ENCODE assay signal across 17 mouse cellular contexts in genomic region chr4:133262375-133262765, GRCm38 (mm10). TPM values are rescaled to one million over a fixed set of nuclear protein-coding genes. Genes with fewer than 3 reads are reported as not detected.
DNase-seq lines count a peak whose midpoint lies in the region; ATAC-seq and TF ChIP-seq lines count a peak whose summit lies in the region.
"Had no signal": no experiment of that assay in that cellular context is flagged by ENCODE, and none has a peak within 500 bp of the region (broad histone marks: within the 10 kb centered on the region; RNA-seq: fewer than 3 reads in every experiment).

No protein-coding gene starts in this region.

- no peak for TF ChIP-seq CTCF in liver, postnatal 0 days (IDR thresholded peaks at IDR 0.05; ENCODE audit: low read depth)

- H3K4me1 ChIP-seq in heart, embryonic 16.5 days (ENCODE audit: control insufficient read depth, insufficient read depth, low read length): no peaks in the 10 kb centered on the region
- H3K4me1 ChIP-seq in embryonic facial prominence, embryonic 10.5 days: peaks cover 23% of the 10 kb centered on the region
- H3K4me1 ChIP-seq in liver, postnatal 0 days (ENCODE audit: insufficient read depth): 0 out of 2 replicates have a peak, but pooled peaks cover 3% of the 10 kb centered on the region
- no peaks in the 10 kb centered on the region for H3K4me1 ChIP-seq in forebrain, embryonic 16.5 days (replicated peaks; ENCODE audit: control insufficient read depth, insufficient read depth, low read length)
- H3K4me1 ChIP-seq: lung, embryonic 15.5 days; midbrain, embryonic 13.5 days; neural tube, embryonic 15.5 days had no signal

- no peak for DNase-seq in heart, adult 11 months
- peak; percentile 82 for DNase-seq in 416B (ENCODE audit: low read depth)
- no peak for DNase-seq in embryonic facial prominence, embryonic 10.5 days (ENCODE audit: low spot score)
- no peak for DNase-seq in liver, postnatal 0 days
- no peak for DNase-seq in layer of hippocampus, adult 18-20 months (ENCODE audit: low spot score in 2 of 2)
- no peak for DNase-seq in thymus, postnatal 0 days (ENCODE audit: low spot score)
- DNase-seq: adrenal gland, postnatal 10 days; gastrocnemius, postnatal 10 days; heart, postnatal 14 days; right cerebral cortex, postnatal 25 days had no signal

- peaks cover 2% of the 10 kb centered on the region; the same call in 1 of the 2 replicates for H3K27me3 ChIP-seq in heart, embryonic 16.5 days (ENCODE audit: control insufficient read depth, insufficient read depth, low read length)
- peaks cover 20% of the 10 kb centered on the region for H3K27me3 ChIP-seq in embryonic facial prominence, embryonic 10.5 days (replicated peaks; ENCODE audit: low read depth, poor library complexity, severe bottlenecking)
- H3K27me3 ChIP-seq in liver, postnatal 0 days (ENCODE audit: insufficient read depth, low read length): no peaks in the 10 kb centered on the region
- H3K27me3 ChIP-seq in forebrain, embryonic 16.5 days (replicated peaks; ENCODE audit: control insufficient read depth, insufficient read depth, low read length): no peaks in the 10 kb centered on the region

- ATAC-seq in heart, embryonic 16.5 days (replicated peaks; ENCODE audit: extremely low read depth, insufficient read depth, low FRiP score): no peak
- ATAC-seq in liver, postnatal 0 days: no peak
- ATAC-seq in forebrain, embryonic 16.5 days: no peak
- ATAC-seq: midbrain, embryonic 13.5 days had no signal

- H3K4me3 ChIP-seq in heart, embryonic 16.5 days (ENCODE audit: low read length): peak overlapping the region; percentile 27; the same call in 1 of the 2 replicates
- no peak overlapping the region for H3K4me3 ChIP-seq in embryonic facial prominence, embryonic 10.5 days
- peak overlapping the region; percentile 9 for H3K4me3 ChIP-seq in liver, postnatal 0 days (ENCODE audit: low read depth, low read length)
- no peak overlapping the region for H3K4me3 ChIP-seq in forebrain, embryonic 16.5 days (replicated peaks; ENCODE audit: low read length)
- H3K4me3 ChIP-seq: layer of hippocampus, adult 2 months; lung, embryonic 15.5 days; midbrain, embryonic 13.5 days; neural tube, embryonic 15.5 days had no signal

- peaks cover 19% of the 10 kb centered on the region for H3K36me3 ChIP-seq in heart, embryonic 16.5 days (ENCODE audit: control insufficient read depth, insufficient read depth)
- H3K36me3 ChIP-seq in embryonic facial prominence, embryonic 10.5 days (replicated peaks): peaks cover 47% of the 10 kb centered on the region
- H3K36me3 ChIP-seq in liver, postnatal 0 days (replicated peaks; ENCODE audit: insufficient read depth, low read length): peaks cover 29% of the 10 kb centered on the region
- peaks cover 30% of the 10 kb centered on the region for H3K36me3 ChIP-seq in forebrain, embryonic 16.5 days (ENCODE audit: control insufficient read depth, insufficient read depth)

- H3K9ac ChIP-seq in heart, embryonic 16.5 days (ENCODE audit: low read length): no peak overlapping the region
- peak overlapping the region; percentile 30; the same call in 1 of the 2 replicates for H3K9ac ChIP-seq in liver, postnatal 0 days (replicated peaks)
- H3K9ac ChIP-seq in forebrain, embryonic 16.5 days (replicated peaks; ENCODE audit: low read depth, low read length): no peak overlapping the region
- H3K9ac ChIP-seq: lung, embryonic 15.5 days; midbrain, embryonic 13.5 days; neural tube, embryonic 15.5 days had no signal

- 60% methylated on average over 7 of the region's 7 CpGs for WGBS in heart, embryonic 16.5 days
- whole genome bisulfite sequencing in embryonic facial prominence, embryonic 10.5 days: 66% methylated on average over 7 of the region's 7 CpGs
- 42% methylated on average over 7 of the region's 7 CpGs for WGBS in liver, postnatal 0 days (ENCODE audit: insufficient replicate concordance)
- WGBS in forebrain, embryonic 16.5 days: 72% methylated on average over 7 of the region's 7 CpGs

- no peak for TF ChIP-seq EP300 in liver, postnatal 0 days (IDR thresholded peaks at IDR 0.05; ENCODE audit: low read depth)

- peak overlapping the region; percentile 25 for H3K4me2 ChIP-seq in heart, embryonic 16.5 days (ENCODE audit: low read depth, low read length)
- peak overlapping the region; percentile 55 for H3K4me2 ChIP-seq in liver, postnatal 0 days (ENCODE audit: low read depth, low read length)
- no peak overlapping the region for H3K4me2 ChIP-seq in forebrain, embryonic 16.5 days (ENCODE audit: low read length)
- H3K4me2 ChIP-seq: lung, embryonic 15.5 days; midbrain, embryonic 13.5 days; neural tube, embryonic 15.5 days had no signal

- no peak overlapping the region for H3K27ac ChIP-seq in heart, embryonic 16.5 days (ENCODE audit: low read length)
- H3K27ac ChIP-seq in embryonic facial prominence, embryonic 10.5 days (replicated peaks): peak overlapping the region; percentile 66
- H3K27ac ChIP-seq in liver, postnatal 0 days (ENCODE audit: low read depth): no peak overlapping the region
- no peak overlapping the region for H3K27ac ChIP-seq in forebrain, embryonic 16.5 days (ENCODE audit: low read length)
- H3K27ac ChIP-seq: layer of hippocampus, adult 2 months; lung, embryonic 15.5 days; midbrain, embryonic 13.5 days; neural tube, embryonic 15.5 days had no signal

- H3K9me3 ChIP-seq in heart, embryonic 16.5 days (replicated peaks; ENCODE audit: control insufficient read depth, low read length): no peaks in the 10 kb centered on the region
- peaks cover 6% of the 10 kb centered on the region; the same call in 1 of the 2 replicates for H3K9me3 ChIP-seq in embryonic facial prominence, embryonic 10.5 days
- no peaks in the 10 kb centered on the region for H3K9me3 ChIP-seq in liver, postnatal 0 days (ENCODE audit: low read length)
- H3K9me3 ChIP-seq in forebrain, embryonic 16.5 days (ENCODE audit: control insufficient read depth, low read length): no peaks in the 10 kb centered on the region
- H3K9me3 ChIP-seq: lung, embryonic 15.5 days; neural tube, embryonic 15.5 days had no signal

RNA-seq across cellular contexts. Expression of gene Sytl1, which starts 0.5 kb away (rescaled TPM):
- 3.4 and 7.6 TPM in 2 replicates for polyA plus RNA-seq in heart, embryonic 16.5 days (2015; fragmentation: Nextera tagmentation; extraction: Ambion mirVana)
- polyA plus RNA-seq in embryonic facial prominence, embryonic 10.5 days (2016; fragmentation: Nextera tagmentation; extraction: Ambion mirVana): 1.3 and 1.6 TPM in 2 replicates
- polyA plus RNA-seq in liver, postnatal 0 days (2015; fragmentation: Nextera tagmentation; extraction: Ambion mirVana): 1.0 and 1.3 TPM in 2 replicates
- 0.47 and 0.52 TPM in 2 replicates for polyA plus RNA-seq in forebrain, embryonic 16.5 days (2015; fragmentation: Nextera tagmentation; extraction: Ambion mirVana)
- 1 to 10 TPM in 1 of 2 experiments, under 1 TPM in 1; 0.68 to 1.6 TPM for total RNA-seq in layer of hippocampus, adult 18-20 months (2021)
- 34.2 and 34.8 TPM in 2 replicates for polyA plus RNA-seq in thymus, postnatal 0 days (2015; fragmentation: Nextera tagmentation; extraction: Ambion mirVana)

RNA-seq across cellular contexts. Expression of gene Tmem222, which starts 15.2 kb away (rescaled TPM):
- polyA plus RNA-seq in heart, embryonic 16.5 days (2015; fragmentation: Nextera tagmentation; extraction: Ambion mirVana): 55.5 and 59.2 TPM in 2 replicates
- 81.4 and 86.7 TPM in 2 replicates for polyA plus RNA-seq in embryonic facial prominence, embryonic 10.5 days (2016; fragmentation: Nextera tagmentation; extraction: Ambion mirVana)
- 29.6 and 30.8 TPM in 2 replicates for polyA plus RNA-seq in liver, postnatal 0 days (2015; fragmentation: Nextera tagmentation; extraction: Ambion mirVana)
- 112 and 124 TPM in 2 replicates for polyA plus RNA-seq in forebrain, embryonic 16.5 days (2015; fragmentation: Nextera tagmentation; extraction: Ambion mirVana)
- total RNA-seq in layer of hippocampus, adult 18-20 months (2021): 10 to 100 TPM; 92.1 to 96.1 TPM
- 93.2 and 94.0 TPM in 2 replicates for polyA plus RNA-seq in thymus, postnatal 0 days (2015; fragmentation: Nextera tagmentation; extraction: Ambion mirVana)

RNA-seq across cellular contexts. Expression of gene Map3k6, which starts 21.8 kb away (rescaled TPM):
- polyA plus RNA-seq in heart, embryonic 16.5 days (2015; fragmentation: Nextera tagmentation; extraction: Ambion mirVana): 3.4 and 3.6 TPM in 2 replicates
- 1.7 and 1.8 TPM in 2 replicates for polyA plus RNA-seq in embryonic facial prominence, embryonic 10.5 days (2016; fragmentation: Nextera tagmentation; extraction: Ambion mirVana)
- polyA plus RNA-seq in liver, postnatal 0 days (2015; fragmentation: Nextera tagmentation; extraction: Ambion mirVana): 1.2 and 1.3 TPM in 2 replicates
- 2.1 and 2.3 TPM in 2 replicates for polyA plus RNA-seq in forebrain, embryonic 16.5 days (2015; fragmentation: Nextera tagmentation; extraction: Ambion mirVana)
- 1 to 10 TPM; 5.6 to 6.9 TPM for total RNA-seq in layer of hippocampus, adult 18-20 months (2021)
- 2.2 and 2.6 TPM in 2 replicates for polyA plus RNA-seq in thymus, postnatal 0 days (2015; fragmentation: Nextera tagmentation; extraction: Ambion mirVana)

RNA-seq across cellular contexts. Expression of gene Gpr3, which starts 50.0 kb away (rescaled TPM):
- 0.14 and 0.29 TPM in 2 replicates for polyA plus RNA-seq in heart, embryonic 16.5 days (2015; fragmentation: Nextera tagmentation; extraction: Ambion mirVana)
- 0.11 and 0.57 TPM in 2 replicates for polyA plus RNA-seq in embryonic facial prominence, embryonic 10.5 days (2016; fragmentation: Nextera tagmentation; extraction: Ambion mirVana)
- polyA plus RNA-seq in liver, postnatal 0 days (2015; fragmentation: Nextera tagmentation; extraction: Ambion mirVana): not detected in 2 replicates
- polyA plus RNA-seq in forebrain, embryonic 16.5 days (2015; fragmentation: Nextera tagmentation; extraction: Ambion mirVana): 0.57 and 1.4 TPM in 2 replicates
- total RNA-seq in layer of hippocampus, adult 18-20 months (2021): 1 to 10 TPM; 7.3 to 7.6 TPM
- not detected in 2 replicates for polyA plus RNA-seq in thymus, postnatal 0 days (2015; fragmentation: Nextera tagmentation; extraction: Ambion mirVana)
- total RNA-seq: gastrocnemius, postnatal 10 days had no signal
- polyA plus RNA-seq: inflammation-experienced regulatory T-cells, adult 6 months had no signal

RNA-seq across cellular contexts. Expression of gene Cd164l2, which starts 50.4 kb away (rescaled TPM):
- polyA plus RNA-seq in heart, embryonic 16.5 days (2015; fragmentation: Nextera tagmentation; extraction: Ambion mirVana): 0.66 TPM in 1 of 2 replicates, not detected in the other
- polyA plus RNA-seq in embryonic facial prominence, embryonic 10.5 days (2016; fragmentation: Nextera tagmentation; extraction: Ambion mirVana): 3.0 and 5.2 TPM in 2 replicates
- polyA plus RNA-seq in liver, postnatal 0 days (2015; fragmentation: Nextera tagmentation; extraction: Ambion mirVana): 0.25 and 0.39 TPM in 2 replicates
- 0.88 and 1.1 TPM in 2 replicates for polyA plus RNA-seq in forebrain, embryonic 16.5 days (2015; fragmentation: Nextera tagmentation; extraction: Ambion mirVana)
- 1 to 10 TPM; 3.0 to 3.4 TPM for total RNA-seq in layer of hippocampus, adult 18-20 months (2021)
- polyA plus RNA-seq in thymus, postnatal 0 days (2015; fragmentation: Nextera tagmentation; extraction: Ambion mirVana): 0.86 and 1.1 TPM in 2 replicates
- total RNA-seq: gastrocnemius, postnatal 10 days; heart, postnatal 14 days had no signal
- polyA plus RNA-seq: inflammation-experienced regulatory T-cells, adult 6 months had no signal

Comparison
In these comparisons a context has a peak if more than half of its experiments do, and no peak if none do; other contexts are left out.
1. H3K4me3 ChIP-seq: peak in heart, embryonic 16.5 days (single experiment) and liver, postnatal 0 days (single experiment); none in embryonic facial prominence, embryonic 10.5 days (single experiment) and forebrain, embryonic 16.5 days (single experiment).